Mouse (Mus musculus): Measurements from ENCODE around the gene Lce1g. TPM values are rescaled to one million over a fixed set of nuclear protein-coding genes. Genes with fewer than 3 reads are reported as not detected.

Lce1g gene
- not detected in 2 replicates for polyA plus RNA-seq (2016; fragmentation: Nextera tagmentation; extraction: Ambion mirVana)

DNA sequence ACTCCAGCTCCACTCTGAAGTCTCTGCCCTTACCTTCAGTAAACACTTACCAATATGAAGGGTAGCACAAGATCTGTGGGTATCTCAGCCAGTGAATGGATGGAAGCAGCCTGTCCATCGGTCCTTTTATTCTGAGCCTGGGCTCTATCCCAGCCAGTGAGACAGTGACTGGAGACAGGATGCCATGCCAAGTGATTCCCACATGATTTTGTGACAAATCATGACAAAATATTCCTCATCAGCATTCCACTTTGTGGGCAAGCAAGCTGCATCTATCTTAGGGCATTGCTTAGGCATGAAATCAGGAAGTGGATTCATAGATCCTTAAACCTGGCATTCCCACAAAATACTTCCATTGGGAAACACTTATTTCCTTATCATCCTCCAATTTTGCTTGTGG, at the start of gene Lce1g:
TSS of gene Lce1g (minus strand) at position 101 of the 400 bp plus-strand sequence.
- no peaks in the 10 kb centered on the region for H3K36me3 ChIP-seq

DNA sequence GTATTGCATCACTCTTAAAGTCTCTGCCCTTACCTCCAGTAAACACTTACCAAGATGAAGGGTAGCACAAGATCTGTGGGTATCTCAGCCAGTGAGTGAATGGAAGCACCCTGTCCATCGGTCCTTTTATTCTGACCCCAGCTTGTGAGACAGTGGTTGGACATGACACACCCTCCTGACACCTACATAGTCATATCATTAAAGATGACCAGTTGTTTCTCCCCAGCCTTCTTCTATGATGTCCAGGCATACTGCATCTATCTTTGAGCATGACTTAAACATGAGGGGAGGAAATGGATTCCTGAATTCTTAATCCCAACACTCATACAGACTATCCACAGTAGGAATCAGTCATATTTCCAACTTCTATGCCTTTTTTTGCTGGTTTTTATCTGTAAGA, 38.3 kb upstream of the Lce1g start, which contains the start of gene Lce1j:
TSS of gene Lce1j (minus strand) at position 101 of the 400 bp plus-strand sequence.
- DNase-seq (ENCODE audit: low spot score), result no peak
- Histone ChIP-seq H3K27ac (replicated peaks) (no peak within 1 kb of the TSS), H3K36me3 (no peaks in the 10 kb centered on the region), H3K4me3 (no peak within 1 kb of the TSS), H3K9me3 (replicated peaks) (no peaks in the 10 kb centered on the region), H3K27me3 (ENCODE audit: low read depth, poor library complexity, severe bottlenecking) (no peaks in the 10 kb centered on the region), H3K4me1 (no peaks in the 10 kb centered on the region)
- WGBS, result 97% methylated on average over 1 of the region's 1 CpGs

More for the DNA sequence above, at the start of gene Lce1g:
- no peaks in the 10 kb centered on the region for H3K9me3 ChIP-seq (replicated peaks)
- H3K27me3 ChIP-seq (ENCODE audit: low read depth, poor library complexity, severe bottlenecking), result no peaks in the 10 kb centered on the region
- whole genome bisulfite sequencing, result 88% methylated on average over 1 of the region's 1 CpGs
- no peak within 1 kb of the TSS for H3K27ac ChIP-seq (replicated peaks)
- no peak within 1 kb of the TSS for H3K4me3 ChIP-seq
- no peak for DNase-seq (ENCODE audit: low spot score)
- no peaks in the 10 kb centered on the region for H3K4me1 ChIP-seq

GRCm38 (mm10) chr3:92778799-92779198, 26.7 kb upstream of the Lce1g start, which contains the start of gene Lce1i:
Lce1i (minus strand) TSS chr3:92778899.
- Histone ChIP-seq H3K4me3 (no peak within 1 kb of the TSS), H3K9me3 (replicated peaks) (no peaks in the 10 kb centered on the region), H3K27me3 (ENCODE audit: low read depth, poor library complexity, severe bottlenecking) (no peaks in the 10 kb centered on the region), H3K4me1 (no peaks in the 10 kb centered on the region), H3K27ac (replicated peaks) (no peak within 1 kb of the TSS), H3K36me3 (no peaks in the 10 kb centered on the region)
- no peak for DNase-seq (ENCODE audit: low spot score)
- 91% methylated on average over 1 of the region's 1 CpGs for WGBS

DNA sequence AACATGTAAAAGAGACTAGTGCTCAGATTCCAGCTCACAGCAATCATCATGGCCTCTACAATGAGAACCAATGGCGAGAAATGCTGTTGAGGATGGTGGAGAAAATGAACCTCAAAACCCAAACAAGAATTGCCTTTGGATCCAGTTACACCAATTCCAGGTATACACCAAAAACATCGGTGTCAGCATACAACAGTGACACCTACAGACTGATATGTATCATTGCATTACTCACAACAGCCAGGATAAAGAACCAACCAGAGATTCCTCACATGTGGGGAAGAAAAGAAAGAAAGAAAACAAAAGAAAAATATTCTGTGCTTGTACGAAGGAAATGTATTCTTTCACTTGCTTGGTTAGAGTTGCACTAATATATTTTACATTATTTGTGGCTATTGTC, 19.4 kb upstream of the Lce1g start:
- WGBS, result 28% methylated on average over 3 of the region's 3 CpGs
- H3K27me3 ChIP-seq (ENCODE audit: low read depth, poor library complexity, severe bottlenecking), result no peaks in the 10 kb centered on the region
- no peaks in the 10 kb centered on the region for H3K4me1 ChIP-seq
- H3K36me3 ChIP-seq, result no peaks in the 10 kb centered on the region
- no peak overlapping the region for H3K4me3 ChIP-seq
- no peak for DNase-seq (ENCODE audit: low spot score)
- H3K9me3 ChIP-seq (replicated peaks), result no peaks in the 10 kb centered on the region
- H3K27ac ChIP-seq (replicated peaks), result no peak overlapping the region

GRCm38 (mm10) chr3:92764965-92765364, 12.8 kb upstream of the Lce1g start, which contains the start of gene Lce1h:
Lce1h (minus strand) TSS chr3:92765065.
- no peak for DNase-seq (ENCODE audit: low spot score)
- Histone ChIP-seq H3K4me1 (no peaks in the 10 kb centered on the region), H3K27ac (replicated peaks) (no peak within 1 kb of the TSS), H3K27me3 (ENCODE audit: low read depth, poor library complexity, severe bottlenecking) (no peaks in the 10 kb centered on the region), H3K9me3 (replicated peaks) (no peaks in the 10 kb centered on the region), H3K4me3 (no peak within 1 kb of the TSS), H3K36me3 (no peaks in the 10 kb centered on the region)
- WGBS, result 96% methylated on average over 1 of the region's 1 CpGs

DNA sequence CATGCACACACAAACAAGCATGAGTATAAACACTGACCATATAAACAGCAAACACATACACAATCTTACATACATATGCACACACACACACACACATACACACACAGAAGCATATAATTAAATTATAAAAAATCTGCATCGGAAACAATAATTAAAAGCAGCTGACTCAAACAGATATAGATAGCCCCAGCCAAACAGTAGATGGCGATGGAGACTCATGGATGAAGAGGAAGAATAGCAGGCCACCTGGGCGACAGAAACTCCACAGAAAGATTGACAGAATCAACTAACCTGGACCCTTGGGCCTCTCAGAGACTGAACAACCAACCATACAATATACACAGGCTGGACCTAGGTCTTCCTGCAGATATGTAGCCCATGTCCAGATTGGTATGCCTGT, 1.1 kb upstream of the Lce1g start:
- Histone ChIP-seq H3K36me3 (no peaks in the 10 kb centered on the region), H3K27ac (replicated peaks) (no peak overlapping the region), H3K9me3 (replicated peaks) (no peaks in the 10 kb centered on the region), H3K4me3 (no peak overlapping the region), H3K4me1 (no peaks in the 10 kb centered on the region), H3K27me3 (ENCODE audit: low read depth, poor library complexity, severe bottlenecking) (no peaks in the 10 kb centered on the region)
- no peak for DNase-seq (ENCODE audit: low spot score)
- WGBS, result 45% methylated on average over 3 of the region's 3 CpGs

GRCm38 (mm10) chr3:92738996-92739395, 13.1 kb downstream of the Lce1g start, which contains the start of gene Gm38119:
Gm38119 (minus strand) TSS chr3:92739096.
- Histone ChIP-seq H3K9me3 (replicated peaks) (no peaks in the 10 kb centered on the region), H3K27ac (replicated peaks) (no peak within 1 kb of the TSS), H3K36me3 (no peaks in the 10 kb centered on the region), H3K4me1 (no peaks in the 10 kb centered on the region), H3K27me3 (ENCODE audit: low read depth, poor library complexity, severe bottlenecking) (no peaks in the 10 kb centered on the region), H3K4me3 (no peak within 1 kb of the TSS)
- 88% methylated on average over 1 of the region's 1 CpGs for WGBS
- DNase-seq (ENCODE audit: low spot score), result no peak

DNA sequence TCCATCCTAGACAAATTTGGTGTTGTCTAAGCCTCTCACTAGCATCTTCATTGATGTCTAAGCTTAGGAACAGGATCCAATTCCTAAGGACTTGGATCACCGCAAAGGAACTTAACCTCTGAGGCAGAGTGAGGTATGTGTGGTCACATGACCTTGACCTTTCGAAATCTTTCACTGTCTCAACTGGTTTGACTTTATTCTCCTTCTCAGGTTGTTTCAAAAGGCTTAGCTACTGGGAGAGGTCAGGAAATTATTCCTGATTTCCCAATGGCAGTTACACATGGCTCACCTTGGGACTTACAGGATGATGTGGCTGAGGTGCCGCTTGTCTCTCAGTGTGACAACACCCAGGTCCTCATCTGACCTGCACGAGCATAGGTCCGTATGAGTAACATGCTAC, 29.5 kb downstream of the Lce1g start:
- Histone ChIP-seq H3K27ac (replicated peaks) (no peak overlapping the region), H3K4me1 (no peaks in the 10 kb centered on the region), H3K9me3 (replicated peaks) (no peaks in the 10 kb centered on the region), H3K36me3 (no peaks in the 10 kb centered on the region), H3K27me3 (ENCODE audit: low read depth, poor library complexity, severe bottlenecking) (no peaks in the 10 kb centered on the region), H3K4me3 (no peak overlapping the region)
- WGBS, result 91% methylated on average over 5 of the region's 5 CpGs
- no peak for DNase-seq (ENCODE audit: low spot score)

DNA sequence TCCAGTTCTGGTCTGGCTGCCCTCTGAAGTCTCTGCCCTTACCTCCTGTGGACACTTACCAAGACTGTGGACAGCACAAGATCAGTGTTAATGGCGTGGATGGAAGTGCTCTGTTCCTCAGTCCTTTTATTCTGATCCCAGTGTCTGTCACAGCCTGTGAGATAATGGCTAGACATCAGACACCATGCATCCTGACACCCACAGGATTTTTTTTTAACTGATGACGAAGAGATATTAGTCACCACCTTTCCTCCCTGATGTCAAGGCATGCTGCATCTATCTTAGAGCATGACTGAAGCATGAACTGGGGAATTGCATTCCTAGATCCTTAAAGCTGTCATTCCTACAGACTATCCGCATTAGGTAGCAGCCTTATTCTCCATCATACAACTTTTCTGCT, 31.9 kb downstream of the Lce1g start, which contains the start of gene Lce1f:
TSS of gene Lce1f (minus strand) at position 101 of the 400 bp plus-strand sequence.
- no peak within 1 kb of the TSS for H3K4me3 ChIP-seq
- no peaks in the 10 kb centered on the region for H3K4me1 ChIP-seq
- H3K36me3 ChIP-seq, result no peaks in the 10 kb centered on the region
- no peaks in the 10 kb centered on the region for H3K27me3 ChIP-seq (ENCODE audit: low read depth, poor library complexity, severe bottlenecking)
- DNase-seq (ENCODE audit: low spot score), result no peak
- no peaks in the 10 kb centered on the region for H3K9me3 ChIP-seq (replicated peaks)
- no peak within 1 kb of the TSS for H3K27ac ChIP-seq (replicated peaks)
- WGBS, result 90% methylated on average over 3 of the region's 3 CpGs

- no peak for DNase-seq (ENCODE audit: low spot score)
- Histone ChIP-seq H3K27ac (replicated peaks) (no peak overlapping the region), H3K4me1 (no peaks in the 10 kb centered on the region), H3K27me3 (ENCODE audit: low read depth, poor library complexity, severe bottlenecking) (no peaks in the 10 kb centered on the region), H3K36me3 (no peaks in the 10 kb centered on the region), H3K4me3 (no peak overlapping the region), H3K9me3 (replicated peaks) (no peaks in the 10 kb centered on the region)
These were observed 37.0 kb downstream of the Lce1g start for GRCm38 (mm10) chr3:92715122-92715521.

DNA sequence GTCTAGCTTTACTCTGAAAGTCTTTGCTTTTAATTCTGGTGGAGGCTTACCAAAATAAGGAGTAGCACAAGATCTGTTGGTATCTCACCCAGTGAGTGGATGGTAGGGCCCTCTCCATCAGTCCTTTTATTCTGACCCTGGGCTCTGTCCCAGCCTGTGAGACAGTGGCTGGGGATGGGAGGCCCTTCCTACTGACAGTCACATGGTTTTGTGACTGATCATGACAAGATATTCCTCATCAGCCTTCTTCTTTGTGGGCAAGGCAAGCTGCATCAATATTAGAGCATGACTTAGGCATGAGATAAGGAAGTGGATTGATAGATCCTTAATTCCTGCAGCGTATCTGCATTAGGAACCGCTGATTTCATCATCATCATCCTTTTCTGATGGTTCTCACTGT, 43.2 kb downstream of the Lce1g start, which contains the start of gene Lce1e:
TSS of gene Lce1e (minus strand) at position 101 of the 400 bp plus-strand sequence.
- Histone ChIP-seq H3K4me1 (no peaks in the 10 kb centered on the region), H3K36me3 (no peaks in the 10 kb centered on the region), H3K9me3 (replicated peaks) (no peaks in the 10 kb centered on the region), H3K27ac (replicated peaks) (no peak within 1 kb of the TSS), H3K4me3 (no peak within 1 kb of the TSS), H3K27me3 (ENCODE audit: low read depth, poor library complexity, severe bottlenecking) (no peaks in the 10 kb centered on the region)
- 81% methylated on average over 2 of the region's 2 CpGs for WGBS
- no peak for DNase-seq (ENCODE audit: low spot score)

All from midbrain, embryonic 10.5 days (tissue).